Mouse (Mus musculus) left cerebral cortex, adult 18-20 months (tissue): ENCODE results near the gene Cpt1c. TPM values are rescaled to one million over a fixed set of nuclear protein-coding genes. Genes with fewer than 3 reads are reported as not detected.
A peak's percentile ranks its signal among the peaks of the same experiment; 100 is the strongest.

Source experiments
- DNase-seq, 2 experiments: peaks; one replicate each; pipeline ENCODE4 v3.0.0; 2021 to 2022; ENCODE audit warnings: low spot score in 2 of 2, mixed read lengths in 1 of 2
- microRNA-seq, 2 experiments: library from miRNA; unstranded; fragments of <30 nt; microRNA quantifications; one replicate each; pipeline ENCODE4 v1.2.0; 2021
- total RNA-seq, 2 experiments: library from RNA; stranded (reverse); gene quantifications; 2 replicates each; pipeline ENCODE4 v1.2.3; 2021

The Cpt1c gene
- total RNA-seq, 2 experiments from 2014 or later = 98.3 to 98.4 TPM

DNA sequence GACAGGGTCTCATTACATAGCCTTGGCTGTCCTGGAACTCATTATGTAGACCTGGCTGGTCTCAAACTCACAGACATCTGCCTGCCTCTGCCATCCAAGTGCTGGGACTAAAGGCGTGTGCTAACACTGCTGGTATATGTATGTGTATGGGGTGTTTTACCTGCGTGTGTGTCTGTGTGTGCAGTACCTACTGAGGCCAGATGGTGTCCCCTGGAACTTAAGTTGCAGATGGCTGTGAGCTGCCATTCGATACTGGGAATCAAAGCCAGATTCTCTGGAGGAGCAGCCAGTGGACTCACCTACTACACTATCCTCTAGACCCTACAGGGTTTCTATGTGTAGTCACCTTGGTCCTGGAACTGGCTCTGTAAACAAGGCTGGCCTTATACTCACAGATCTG lies 49.2 kb downstream of the Cpt1c start:
- peak in 1 of 2 experiments; percentile 32 for DNase-seq

DNA sequence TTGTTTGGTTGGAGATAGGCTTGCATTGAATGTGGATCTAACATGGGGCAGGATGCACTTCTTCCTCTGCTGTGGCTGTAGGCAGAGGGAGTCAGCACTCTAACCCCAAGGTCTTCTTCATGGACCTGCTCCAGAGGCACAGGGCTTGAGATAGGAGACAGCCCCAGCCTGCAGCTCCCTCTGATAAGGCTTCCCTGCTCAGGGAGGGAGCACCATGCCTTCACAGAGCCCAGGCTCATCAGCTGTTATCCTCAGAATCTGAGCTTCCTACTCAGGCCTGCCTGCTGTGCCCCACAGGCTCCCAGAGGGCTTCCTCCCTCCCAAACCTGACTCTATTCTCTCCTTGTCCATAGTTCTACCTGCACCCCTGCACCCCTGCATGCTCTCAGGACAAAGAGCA lies 52.1 kb downstream of the Cpt1c start:
- no peak for DNase-seq

DNA sequence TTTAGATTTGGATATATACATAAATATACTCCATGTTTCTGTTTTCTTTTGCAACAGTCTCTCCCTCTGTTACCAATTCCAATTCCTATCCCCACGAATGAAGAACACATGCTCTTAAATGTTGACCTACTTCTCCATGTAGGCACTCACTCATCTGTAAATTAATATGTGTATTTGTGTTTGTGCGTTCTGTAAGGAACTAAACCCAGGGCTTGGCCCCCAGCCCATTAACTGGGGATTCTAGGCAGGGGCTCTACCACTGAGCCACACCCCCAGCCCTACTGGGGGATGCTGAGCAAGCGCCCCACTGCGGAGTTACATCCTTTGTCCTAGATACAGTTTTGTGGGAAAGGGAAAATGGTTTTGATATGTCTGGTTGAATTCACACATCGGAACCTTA lies 55.5 kb downstream of the Cpt1c start:
- DNase-seq = no peak

DNA sequence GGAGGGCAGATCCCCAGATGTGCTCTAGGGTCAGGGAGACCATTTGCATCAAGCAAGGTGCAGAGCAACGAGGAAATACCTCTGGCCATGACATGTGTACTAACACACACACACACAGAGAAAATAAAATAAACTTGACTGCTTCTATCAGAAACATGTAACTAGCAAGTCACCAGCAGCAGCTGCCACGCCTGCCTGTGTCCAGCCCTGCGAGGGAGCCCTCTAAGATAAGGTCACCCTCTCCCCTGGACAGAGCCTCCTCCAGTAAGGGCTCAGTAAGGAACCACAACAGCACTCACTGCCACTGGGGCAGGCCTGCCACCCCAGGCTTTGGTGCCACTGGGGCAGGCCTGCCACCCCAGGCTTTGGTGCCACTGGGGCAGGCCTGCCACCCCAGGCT lies 56.4 kb downstream of the Cpt1c start:
- DNase-seq = no peak

DNA sequence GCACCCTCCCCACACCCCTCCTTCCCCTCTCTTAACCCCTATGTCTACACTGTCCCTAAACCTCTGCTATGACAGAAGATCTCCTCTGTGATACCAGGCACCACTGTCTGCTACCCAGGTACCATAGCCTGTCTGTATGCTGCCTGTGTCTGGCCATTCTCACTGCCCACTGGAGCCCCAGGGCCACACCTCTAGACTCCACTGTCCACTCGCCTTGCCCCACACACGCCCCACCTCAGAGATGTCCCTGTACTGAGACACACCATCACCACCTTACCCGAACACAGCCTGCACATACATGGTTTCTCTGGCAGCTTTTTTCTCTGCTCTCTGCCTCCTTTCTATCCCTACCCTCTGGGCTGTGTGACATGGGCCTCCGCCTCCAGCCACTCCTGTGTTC lies 57.8 kb downstream of the Cpt1c start:
- no peak for DNase-seq

DNA sequence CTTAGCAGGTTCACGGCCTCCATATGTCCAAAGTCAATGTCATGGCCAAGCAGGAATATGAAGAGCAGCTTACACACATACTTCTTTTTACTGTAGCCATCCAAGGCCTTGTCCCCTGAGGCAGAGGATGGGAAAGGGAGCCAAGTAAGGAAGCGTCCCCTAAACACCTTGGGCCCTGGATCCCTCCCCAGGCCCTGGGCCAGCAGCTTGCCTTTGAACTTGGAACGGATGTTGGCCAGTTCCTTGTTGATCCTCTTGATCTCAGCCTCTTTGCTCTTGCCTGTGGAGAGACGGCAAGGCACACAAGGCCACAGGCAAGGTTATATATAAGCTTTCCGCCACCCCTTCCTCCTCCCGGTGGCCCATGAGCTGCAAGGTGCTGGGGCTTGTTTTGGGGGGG lies 58.5 kb downstream of the Cpt1c start:
- no peak for DNase-seq

DNA sequence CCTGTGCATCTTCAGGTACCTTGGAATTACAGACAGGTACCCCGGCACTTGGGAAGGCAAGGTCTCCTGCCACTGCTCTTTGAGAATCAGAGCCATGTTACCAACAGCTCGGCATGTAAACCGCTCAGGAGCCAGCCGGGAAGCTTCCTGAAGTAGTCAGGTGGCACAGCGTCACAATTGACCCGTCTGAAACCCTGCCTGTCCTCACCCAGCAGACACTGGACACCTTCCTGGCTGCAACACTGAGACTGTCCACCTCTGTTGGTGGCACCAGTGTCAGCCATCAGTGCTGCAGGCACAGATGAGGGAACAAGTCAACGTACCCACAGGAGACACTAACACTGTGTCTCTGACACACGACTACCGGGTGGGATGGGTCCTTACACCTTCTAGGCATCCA lies 59.3 kb downstream of the Cpt1c start:
- no peak for DNase-seq

DNA sequence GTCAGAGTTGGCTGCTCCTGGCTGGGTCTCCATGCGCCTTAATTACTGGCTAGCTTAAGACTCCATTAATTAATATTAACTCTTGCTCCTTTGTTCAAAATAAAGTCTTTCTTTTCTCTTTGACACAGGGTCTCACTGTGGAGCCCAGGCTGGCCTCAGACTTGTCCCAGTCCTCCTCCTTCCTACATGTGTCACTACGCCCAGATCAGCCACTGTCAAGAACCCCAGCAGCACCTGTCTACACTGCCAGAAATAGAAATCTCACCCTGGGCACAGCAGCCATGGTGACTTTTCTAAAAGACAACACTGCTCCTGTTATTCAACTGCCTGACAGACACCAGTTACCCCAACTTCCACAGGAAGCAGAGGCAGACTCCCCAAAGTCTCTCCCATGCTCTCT lies 60.3 kb downstream of the Cpt1c start:
- no peak for DNase-seq

Small RNAs within 50 kb of the gene (microRNA-seq; reads per million reads assigned to microRNA genes)
- 1.7 to 2.1 reads per million in 2 experiments for gene Mir7054

Other genes starting within 250 kb of the Cpt1c start
- 10 to 100 TPM; 25.5 to 26.5 TPM for gene Vrk3, start 226.4 kb downstream of the Cpt1c start, total RNA-seq
- under 1 TPM; 0.23 to 0.89 TPM for gene Zfp473, start 223.8 kb downstream of the Cpt1c start, total RNA-seq
- gene Nup62, start 158.8 kb downstream of the Cpt1c start, total RNA-seq = 10 to 100 TPM; 33.0 to 38.1 TPM
- gene Il4i1, start 158.5 kb downstream of the Cpt1c start, total RNA-seq = 1 to 10 TPM; 1.8 to 2.3 TPM
- gene Atf5, start 158.2 kb downstream of the Cpt1c start, total RNA-seq = 10 to 100 TPM; 21.2 to 27.8 TPM
- gene Akt1s1, start 125.9 kb downstream of the Cpt1c start, total RNA-seq = 10 to 100 TPM; 67.9 to 70.1 TPM
- gene Tbc1d17, start 125.8 kb downstream of the Cpt1c start, total RNA-seq = 10 to 100 TPM; 70.4 to 89.3 TPM
- gene Pnkp, start 117.7 kb downstream of the Cpt1c start, total RNA-seq = 10 to 100 TPM; 27.1 to 27.7 TPM
- 100 to 1,000 TPM; 280 to 295 TPM for gene Ptov1, start 105.1 kb downstream of the Cpt1c start, total RNA-seq
- 10 to 100 TPM; 85.9 to 94.9 TPM for gene Med25, start 82.1 kb downstream of the Cpt1c start, total RNA-seq
- gene Fuz, start 78.8 kb downstream of the Cpt1c start, total RNA-seq = 10 to 100 TPM; 22.2 to 24.2 TPM
- gene Ap2a1, start 45.4 kb downstream of the Cpt1c start, total RNA-seq = 100 to 1,000 TPM; 328 to 355 TPM
- 1 to 10 TPM; 1.7 to 3.0 TPM for gene Tsks, start 31.6 kb downstream of the Cpt1c start, total RNA-seq
- 100 to 1,000 TPM; 174 to 178 TPM for gene Prmt1, start 11.7 kb upstream of the Cpt1c start, total RNA-seq
- gene Irf3, start 22.8 kb upstream of the Cpt1c start, total RNA-seq = 10 to 100 TPM; 35.2 to 41.9 TPM
- 1 to 10 TPM; 2.8 to 3.8 TPM for gene Bcl2l12, start 23.9 kb upstream of the Cpt1c start, total RNA-seq
- gene Scaf1, start 41.5 kb upstream of the Cpt1c start, total RNA-seq = 100 to 1,000 TPM; 159 to 163 TPM
- 10 to 100 TPM; 10.0 to 14.5 TPM for gene Rras, start 43.1 kb upstream of the Cpt1c start, total RNA-seq
- 10 to 100 TPM; 63.3 to 67.5 TPM for gene Prr12, start 78.0 kb upstream of the Cpt1c start, total RNA-seq
- 10 to 100 TPM; 51.9 to 59.7 TPM for gene Nosip, start 87.6 kb upstream of the Cpt1c start, total RNA-seq
- 1 to 10 TPM; 6.2 to 9.2 TPM for gene Prrg2, start 87.8 kb upstream of the Cpt1c start, total RNA-seq
- 1 to 10 TPM; 5.9 to 6.0 TPM for gene Rcn3, start 117.4 kb upstream of the Cpt1c start, total RNA-seq
- gene Fcgrt, start 129.0 kb upstream of the Cpt1c start, total RNA-seq = 10 to 100 TPM; 19.6 to 20.1 TPM
- gene Rps11, start 149.6 kb upstream of the Cpt1c start, total RNA-seq = 100 to 1,000 TPM; 474 to 479 TPM
- 100 to 1,000 TPM; 712 to 811 TPM for gene Rpl13a, start 153.9 kb upstream of the Cpt1c start, total RNA-seq
- gene Gm45713, start 161.4 kb upstream of the Cpt1c start, total RNA-seq = not detected
- 1 to 10 TPM; 8.4 to 9.7 TPM for gene Flt3l, start 161.6 kb upstream of the Cpt1c start, total RNA-seq
- 10 to 100 TPM; 46.7 to 51.7 TPM for gene Pih1d1, start 179.5 kb upstream of the Cpt1c start, total RNA-seq
- gene Aldh16a1, start 179.7 kb upstream of the Cpt1c start, total RNA-seq = 10 to 100 TPM; 12.7 to 15.1 TPM
- gene Slc17a7, start 189.1 kb upstream of the Cpt1c start, total RNA-seq = 1,000 to 10,000 TPM; 1,307 TPM
- under 1 TPM; 0.26 to 0.40 TPM for gene Gfy, start 204.7 kb upstream of the Cpt1c start, total RNA-seq
- not detected for gene Pth2, start 206.1 kb upstream of the Cpt1c start, total RNA-seq
- gene Ccdc155, start 230.0 kb upstream of the Cpt1c start, total RNA-seq = 1 to 10 TPM; 4.9 to 9.7 TPM
- gene Dkkl1, start 237.3 kb upstream of the Cpt1c start, total RNA-seq = 10 to 100 TPM; 33.6 to 38.3 TPM
- gene Tead2, start 240.9 kb upstream of the Cpt1c start, total RNA-seq = 1 to 10 TPM; 2.1 to 4.3 TPM